Mouse (Mus musculus): ENCODE results near the gene Cd200r1. TPM values are rescaled to one million over a fixed set of nuclear protein-coding genes. Genes with fewer than 3 reads are reported as not detected.

Gene Cd200r1
- 2.6 and 2.9 TPM in 2 replicates for polyA plus RNA-seq (2012; rRNA removed; ENCODE audit: low replicate concordance)

DNA sequence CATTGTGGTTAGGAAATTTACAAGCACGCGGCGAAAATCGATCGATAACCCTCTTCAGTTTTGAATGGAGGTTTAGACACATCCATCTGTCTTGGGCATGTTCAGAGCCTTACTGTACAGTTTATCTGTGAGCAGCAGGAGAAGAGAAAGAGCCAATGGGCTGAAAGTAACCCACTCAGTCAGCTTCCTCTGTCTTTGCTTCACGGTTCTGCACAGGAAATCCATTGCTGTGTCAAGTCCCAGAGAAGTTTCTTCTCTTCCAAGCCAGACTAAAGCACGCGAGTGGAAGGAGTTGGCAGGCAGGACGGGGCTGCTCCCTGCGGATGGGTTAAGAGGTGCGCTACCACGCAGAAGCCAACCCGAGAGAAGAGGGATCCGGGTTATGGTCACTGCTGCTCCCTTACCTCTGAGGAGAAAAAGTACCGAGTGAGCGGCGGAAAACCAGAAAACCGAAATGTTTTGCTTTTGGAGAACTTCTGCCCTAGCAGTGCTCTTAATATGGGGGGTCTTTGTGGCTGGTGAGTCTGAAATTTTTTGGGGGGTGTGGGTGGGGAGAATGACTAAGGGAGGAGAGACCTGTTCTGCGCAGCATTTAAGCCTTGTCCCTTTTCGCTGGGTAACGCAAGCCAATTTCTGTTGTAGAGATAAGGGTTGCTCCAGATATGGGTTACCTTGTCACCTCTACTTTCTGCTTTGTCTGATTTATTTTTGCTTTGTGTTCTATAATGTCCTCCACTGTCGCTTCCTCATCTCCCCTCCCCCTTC, at the start of gene Cd200r1:
Gene Cd200r1 (plus strand): TSS at position 182 of the 765 bp plus-strand sequence.

DNA sequence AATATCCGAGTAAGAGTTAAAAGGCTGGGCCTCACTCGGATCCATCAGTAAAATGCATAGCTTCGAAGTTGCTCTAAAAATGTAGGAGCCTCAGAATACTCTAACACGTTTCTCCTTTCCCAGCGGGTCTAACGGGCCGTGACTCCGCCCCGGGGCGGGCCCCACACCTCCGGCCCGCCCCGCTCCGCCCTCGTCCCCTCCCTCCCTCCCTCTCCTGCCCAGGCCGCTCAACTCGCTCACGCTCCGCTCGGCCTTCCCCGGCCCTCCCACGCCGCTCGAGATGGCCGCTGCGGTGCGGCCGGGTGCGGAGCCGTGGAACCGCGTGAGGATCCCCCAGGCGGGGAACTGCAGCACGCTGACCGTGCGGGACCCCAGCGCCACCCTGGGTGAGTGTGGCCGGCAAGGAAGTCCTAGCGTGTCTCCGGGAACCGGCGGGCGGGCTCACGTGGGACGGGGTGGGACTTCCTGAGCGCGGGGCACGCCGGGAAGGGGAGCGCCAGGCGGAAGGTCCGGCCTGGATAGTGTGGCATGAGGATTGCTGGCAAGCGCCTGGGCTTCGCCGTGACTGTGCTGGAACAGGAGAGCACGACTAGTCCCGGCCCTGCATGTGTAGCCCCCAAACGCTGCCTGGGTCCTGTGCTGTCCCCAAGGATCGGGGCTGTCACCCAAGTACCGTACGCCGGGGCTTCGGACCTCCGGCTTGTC, 41.3 kb upstream of the Cd200r1 start, which contains the start of gene Nepro:
Gene Nepro (plus strand): TSS at position 219 of the 705 bp plus-strand sequence.

DNA sequence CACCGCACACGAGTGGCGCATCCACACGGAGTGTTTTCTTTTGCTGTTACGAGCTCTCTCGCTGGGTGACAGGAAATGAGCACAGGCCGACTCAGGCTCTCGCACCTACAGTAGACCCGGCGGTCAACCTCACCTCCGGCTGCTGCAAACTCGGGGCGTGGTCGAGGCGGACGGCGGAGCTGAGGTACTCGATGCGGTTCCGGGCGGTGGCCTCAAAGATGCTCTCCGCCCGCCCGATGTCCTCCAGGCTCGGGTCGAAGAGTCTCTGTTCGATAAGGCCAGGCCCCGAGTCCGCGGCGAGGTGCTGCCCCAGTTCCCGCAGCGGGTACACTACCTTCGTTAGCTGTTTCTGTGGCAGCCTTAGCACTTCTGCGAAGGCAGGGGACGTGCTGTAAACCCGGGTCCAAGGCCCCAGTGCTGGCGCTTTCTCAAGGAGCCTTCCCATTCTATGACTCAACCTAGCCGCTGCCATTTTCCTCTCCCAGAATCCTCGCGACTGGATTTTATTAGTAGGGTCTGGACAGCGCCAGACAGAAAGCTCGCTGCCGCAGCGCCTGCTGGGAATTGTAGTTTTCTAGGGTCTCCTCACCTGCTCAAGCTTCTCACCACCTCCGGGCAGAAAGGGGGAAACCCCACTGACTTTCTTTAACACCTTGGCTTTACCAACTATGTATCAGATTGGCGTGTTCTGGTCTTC, 19.5 kb upstream of the Cd200r1 start, which contains the start of gene Gtpbp8:
Gene Gtpbp8 (minus strand): TSS at position 498 of the 697 bp plus-strand sequence.

DNA sequence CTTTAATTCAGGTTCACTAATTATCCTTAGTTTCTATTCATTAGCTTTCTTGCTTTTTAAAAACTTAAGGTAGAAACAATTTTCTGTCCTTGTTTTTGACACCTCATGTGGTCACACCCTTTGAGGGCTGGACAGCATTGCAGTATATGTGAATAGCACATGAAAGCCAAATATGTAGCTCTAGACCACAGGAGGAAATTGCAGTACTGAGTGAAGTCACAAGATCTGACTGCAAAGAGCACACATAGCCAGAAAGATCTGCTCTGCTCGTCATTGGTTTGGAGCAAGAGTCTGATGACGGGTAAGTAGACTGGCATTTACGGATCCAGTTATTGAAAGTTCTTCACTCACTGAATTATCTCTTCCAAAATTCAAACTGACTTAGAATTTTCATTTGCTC, 46.0 kb downstream of the Cd200r1 start, which contains the start of gene Cd200r4:
Gene Cd200r4 (plus strand): TSS at position 190 of the 400 bp plus-strand sequence.

Other genes with a start within 250 kb of the Cd200r1 start
- 16.9 and 23.2 TPM in 2 replicates for gene Boc, start 206.8 kb upstream of the Cd200r1 start, polyA plus RNA-seq (2012; rRNA removed; ENCODE audit: low replicate concordance)
- 3.4 and 7.2 TPM in 2 replicates for gene Nepro, start 41.4 kb upstream of the Cd200r1 start, polyA plus RNA-seq (2012; rRNA removed; ENCODE audit: low replicate concordance)
- 9.2 and 9.8 TPM in 2 replicates for gene Gtpbp8, start 19.4 kb upstream of the Cd200r1 start, polyA plus RNA-seq (2012; rRNA removed; ENCODE audit: low replicate concordance)
- gene Cd200r4, start 46.0 kb downstream of the Cd200r1 start, polyA plus RNA-seq (2012; rRNA removed; ENCODE audit: low replicate concordance) = 1.1 and 1.4 TPM in 2 replicates
- not detected in 2 replicates for gene Cd200r2, start 101.4 kb downstream of the Cd200r1 start, polyA plus RNA-seq (2012; rRNA removed; ENCODE audit: low replicate concordance)
- 0.19 and 0.24 TPM in 2 replicates for gene Cd200r3, start 177.9 kb downstream of the Cd200r1 start, polyA plus RNA-seq (2012; rRNA removed; ENCODE audit: low replicate concordance)

Measured in subcutaneous adipose tissue, adult 2 months (tissue).